Mouse (Mus musculus) mouse trophoblast stem cell (cell line): Measurements from ENCODE around the gene Zfp580.

ENCODE experiments used
- in situ Hi-C, 2 experiments: fragments of 300-500 bp; cut with MseI, MboI; formaldehyde crosslinking; loops; 2 replicates in 1 of 2; 3 replicates in 1 of 2; pipeline ENCODE4 v1.15.1; 2025

Gene Zfp580

DNA sequence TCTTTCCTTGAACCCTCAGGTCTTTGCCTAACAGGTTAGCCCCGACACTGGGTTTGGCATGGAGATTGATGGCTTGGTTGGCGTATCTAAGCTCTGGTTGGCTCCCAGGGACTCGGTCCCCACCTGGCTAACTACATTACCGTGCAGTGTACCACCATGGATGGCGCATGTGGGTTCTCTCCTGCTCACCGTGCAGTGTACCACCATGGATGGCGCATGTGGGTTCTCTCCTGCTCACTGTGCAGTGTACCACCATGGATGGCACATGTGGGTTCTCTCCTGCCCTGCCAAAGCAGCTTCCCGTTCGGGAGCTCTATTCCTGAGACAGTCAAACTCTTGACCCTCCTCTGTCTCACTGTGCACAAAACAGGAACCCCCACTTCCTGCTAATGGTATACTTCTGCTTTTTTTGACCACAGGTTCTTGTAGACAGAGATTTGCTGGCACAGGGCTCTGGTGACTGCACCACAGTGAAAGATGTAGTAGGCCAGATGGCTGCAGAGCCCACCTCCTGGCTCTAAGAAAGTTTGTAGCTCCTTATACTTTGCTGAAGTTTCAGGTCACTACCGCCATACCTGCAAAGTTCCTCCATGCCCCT lies 49.8 kb downstream of the Zfp580 start:
- in situ Hi-C loops = no loop called here

GRCm38 (mm10) chr7:5102564-5102963 lies 51.2 kb downstream of the Zfp580 start:
- in situ Hi-C loops = no loop called here
